Mouse (Mus musculus) cerebellum, adult 11-12 months (tissue): ENCODE measurements around the gene Thap11.
A peak's percentile ranks its signal among the peaks of the same experiment; 100 is the strongest.
"Not testable (repeated sequence)": the region's sequence is repeated elsewhere in the genome, so short reads cannot be mapped to it uniquely, and the experiment has no call there.

ENCODE experiments used
- DNase-seq: peaks from one replicate; pipeline ENCODE4 v3.0.0; 2022

Thap11 gene

GRCm38 (mm10) chr8:105854715-105855216 lies at the start of gene Thap11:
Gene Thap11, plus strand, starts transcription at chr8:105855132.
- DNase-seq: peak; percentile 87

GRCm38 (mm10) chr8:105805346-105805745 lies 49.6 kb upstream of the Thap11 start:
- DNase-seq: no peak

DNA sequence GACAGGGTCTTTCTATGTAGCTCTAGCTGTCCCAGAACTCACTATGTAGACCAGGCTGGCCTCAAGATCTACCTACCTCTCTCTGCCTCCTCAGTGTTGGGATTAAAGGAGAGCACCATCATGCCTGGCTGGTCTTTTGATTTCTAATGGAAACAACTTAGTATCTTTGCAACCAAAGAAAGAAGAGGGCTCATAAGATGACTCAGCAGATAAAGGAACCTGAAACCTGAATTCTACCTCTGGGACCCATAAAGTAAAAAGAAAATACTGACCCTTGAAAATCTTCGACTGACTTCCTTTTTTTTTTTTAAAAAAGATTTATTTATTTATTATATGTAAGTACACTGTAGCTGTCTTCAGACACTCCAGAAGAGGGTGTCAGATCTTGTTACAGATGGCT lies 49.0 kb upstream of the Thap11 start:
- DNase-seq: no peak

GRCm38 (mm10) chr8:105807766-105808165 lies 47.2 kb upstream of the Thap11 start:
- no peak for DNase-seq

DNA sequence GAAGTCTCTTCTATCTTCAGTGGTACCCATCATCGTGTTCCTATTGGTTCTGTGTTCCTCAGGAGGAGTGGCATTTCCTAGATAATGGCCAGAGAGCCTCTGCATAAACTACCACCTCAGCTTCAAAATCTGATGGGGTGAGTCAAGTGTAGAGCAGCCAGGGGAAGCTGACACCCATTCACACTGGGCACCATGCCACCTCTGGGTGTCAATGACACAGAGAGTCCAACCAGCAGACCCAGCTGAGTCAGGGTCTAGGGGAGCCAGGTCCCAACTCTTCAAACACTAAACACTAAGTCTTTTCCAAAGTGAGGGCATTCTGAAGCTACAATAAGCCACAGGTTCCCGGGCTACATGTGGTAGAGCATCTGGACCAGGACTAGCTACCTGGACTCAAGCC lies 46.5 kb upstream of the Thap11 start:
- DNase-seq: no peak

GRCm38 (mm10) chr8:105810245-105810786 lies 44.6 kb upstream of the Thap11 start:
- no peak for DNase-seq

GRCm38 (mm10) chr8:105811061-105811460 lies 43.9 kb upstream of the Thap11 start:
- no peak for DNase-seq

DNA sequence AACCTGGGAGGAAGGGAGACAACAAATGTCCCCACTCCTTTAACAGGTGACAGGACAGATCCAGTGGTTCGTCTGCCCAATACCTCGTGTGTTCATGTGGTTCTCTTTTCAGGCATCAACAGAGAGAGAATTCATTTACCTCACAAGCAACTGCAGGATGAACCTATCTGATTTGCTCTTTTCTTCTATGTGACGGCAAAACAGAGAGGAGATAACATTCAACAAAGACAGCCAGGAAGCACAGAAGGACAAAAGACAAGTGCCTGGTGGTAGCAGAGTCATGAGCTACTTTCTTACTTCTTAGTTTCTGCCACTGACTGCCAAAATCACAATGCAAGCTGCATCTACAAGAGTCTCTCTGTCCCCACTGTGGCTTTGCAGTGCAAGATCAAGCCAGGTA lies 43.4 kb upstream of the Thap11 start:
- no peak for DNase-seq

GRCm38 (mm10) chr8:105812511-105812910 lies 42.4 kb upstream of the Thap11 start:
- no peak for DNase-seq

DNA sequence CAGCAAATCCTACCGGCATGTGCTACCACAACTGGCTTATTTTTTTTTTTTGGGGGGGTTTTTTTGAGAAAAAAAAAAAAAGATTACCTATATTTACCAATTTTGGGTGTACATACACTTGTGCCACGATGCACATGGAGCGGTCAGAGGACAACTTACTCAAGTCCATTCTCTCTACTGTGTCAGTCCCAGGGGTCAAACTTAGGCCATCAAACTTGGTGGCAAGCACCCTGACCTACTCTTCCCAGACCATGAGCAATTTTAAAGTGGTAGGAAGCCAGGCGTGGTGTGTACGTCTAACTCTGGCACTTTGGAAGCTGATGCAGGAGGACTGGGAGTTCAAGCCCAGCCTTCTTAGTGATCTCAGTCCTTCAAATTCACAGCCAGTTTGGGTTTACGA lies 41.7 kb upstream of the Thap11 start:
- no peak for DNase-seq

DNA sequence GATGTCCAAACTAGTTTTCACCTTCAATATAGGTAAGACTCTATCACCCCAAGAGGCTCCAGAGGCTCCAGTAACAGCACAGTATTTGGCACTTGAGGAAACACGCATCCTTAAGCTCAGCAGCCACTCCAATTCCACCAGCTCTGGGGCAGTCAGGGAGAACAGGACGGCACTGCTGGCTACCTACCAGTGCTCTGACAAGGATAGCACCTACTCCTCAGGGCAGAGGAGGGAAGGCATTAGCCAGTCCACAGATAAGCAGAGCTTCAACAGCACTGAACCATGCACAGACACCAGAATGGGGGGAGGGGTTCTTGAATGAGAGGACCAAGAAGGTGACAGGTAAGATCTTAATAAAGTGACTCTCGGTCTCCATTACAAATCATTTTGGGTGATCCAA lies 35.3 kb upstream of the Thap11 start:
- no peak for DNase-seq

GRCm38 (mm10) chr8:105820925-105821324 lies 34.0 kb upstream of the Thap11 start:
- DNase-seq: no peak

- no peak for DNase-seq
Observed at GRCm38 (mm10) chr8:105825506-105825905, 29.4 kb upstream of the Thap11 start.

DNA sequence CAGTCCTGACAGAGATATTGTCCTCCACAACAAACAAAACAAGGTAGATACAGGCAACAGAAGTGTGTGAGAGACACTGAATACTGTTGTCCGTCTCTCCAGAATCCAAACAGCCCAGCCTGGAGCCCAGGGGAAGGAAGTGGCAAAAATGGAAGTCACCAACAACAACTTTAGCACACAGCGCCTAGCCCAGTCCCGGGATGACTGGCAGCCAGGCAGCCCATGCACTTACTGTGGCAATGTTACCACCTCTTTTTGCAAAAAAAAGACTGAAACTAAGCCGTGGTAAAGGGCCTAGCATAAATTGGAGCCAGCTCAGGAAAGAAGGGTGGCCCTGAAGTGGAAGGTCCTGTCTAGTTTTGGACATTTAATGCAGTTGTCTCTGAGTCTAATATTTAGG lies 28.6 kb upstream of the Thap11 start:
- no peak for DNase-seq

DNA sequence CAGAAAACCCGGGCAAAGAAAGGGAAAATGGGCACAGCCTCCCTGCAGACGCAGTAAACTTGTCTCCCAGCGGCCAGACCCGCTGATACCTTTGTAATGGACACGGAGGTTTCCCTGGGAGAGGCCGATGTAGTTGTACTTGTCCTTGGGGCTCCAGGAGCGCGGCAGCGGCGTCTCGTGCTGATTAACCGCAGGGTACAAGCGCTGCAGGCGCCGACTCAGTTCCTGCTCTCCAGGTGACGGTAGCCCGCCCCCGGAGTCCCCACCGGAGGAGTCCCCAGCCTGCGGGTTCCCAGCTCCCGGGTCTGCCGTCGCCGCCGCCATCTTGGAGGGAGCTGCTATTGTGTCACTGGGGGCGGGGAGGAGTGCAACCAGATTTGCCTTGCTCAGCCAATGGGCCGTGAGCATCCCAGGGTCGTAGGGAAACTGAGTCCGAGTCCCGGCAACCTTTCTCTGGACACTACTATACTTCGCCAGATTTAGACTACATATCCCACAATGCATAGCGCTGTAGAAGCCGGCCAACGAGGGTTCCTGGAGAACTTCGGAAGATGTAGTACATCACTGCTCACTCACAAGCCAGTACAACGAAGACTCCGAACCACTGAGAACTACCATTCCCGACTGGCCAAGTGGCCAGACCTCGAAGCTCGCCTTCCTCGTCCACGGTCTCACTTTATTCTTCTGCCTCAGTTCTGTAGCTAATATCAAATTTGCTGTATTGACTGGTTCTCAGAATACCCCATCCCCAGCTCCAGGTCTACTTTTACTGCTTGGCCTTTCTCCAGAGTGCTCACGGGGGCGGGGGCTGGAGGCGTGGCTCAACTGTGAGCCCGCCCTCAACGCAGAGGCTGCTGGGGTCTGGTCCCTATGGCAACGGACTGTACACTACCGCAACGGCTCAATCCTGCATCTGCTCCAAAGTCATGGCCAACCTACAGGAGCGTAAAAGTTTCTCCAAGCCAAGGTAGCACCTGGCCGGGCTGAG lies 27.8 kb upstream of the Thap11 start, which contains the start of the genes Ranbp10 and Tsnaxip1:
Gene Ranbp10, minus strand, starts transcription at position 490 of the 988 bp plus-strand sequence.
Gene Tsnaxip1, plus strand, starts transcription at position 871 of the 988 bp plus-strand sequence.
- DNase-seq: peak; percentile 98

DNA sequence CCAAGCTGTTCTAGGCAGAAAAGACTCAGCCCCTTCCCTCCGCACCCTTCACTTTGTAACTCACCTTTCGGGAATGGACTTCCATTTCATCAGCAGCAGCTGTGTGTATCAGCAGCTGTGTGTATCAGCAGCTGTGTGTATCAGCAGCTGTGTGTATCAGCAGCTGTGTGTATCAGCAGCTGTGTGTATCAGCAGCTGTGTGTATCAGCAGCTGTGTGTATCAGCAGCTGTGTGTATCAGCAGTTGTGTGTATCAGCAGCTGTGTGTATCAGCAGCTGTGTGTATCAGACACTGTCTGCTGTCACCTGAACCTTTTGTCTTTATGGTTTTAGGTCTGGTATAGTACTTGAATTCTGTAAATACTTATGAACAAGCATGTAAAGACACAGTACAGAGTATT lies 21.2 kb upstream of the Thap11 start:
- not testable (repeated sequence) for DNase-seq

- no peak for DNase-seq
Observed at GRCm38 (mm10) chr8:105835318-105835717, 19.6 kb upstream of the Thap11 start.

DNA sequence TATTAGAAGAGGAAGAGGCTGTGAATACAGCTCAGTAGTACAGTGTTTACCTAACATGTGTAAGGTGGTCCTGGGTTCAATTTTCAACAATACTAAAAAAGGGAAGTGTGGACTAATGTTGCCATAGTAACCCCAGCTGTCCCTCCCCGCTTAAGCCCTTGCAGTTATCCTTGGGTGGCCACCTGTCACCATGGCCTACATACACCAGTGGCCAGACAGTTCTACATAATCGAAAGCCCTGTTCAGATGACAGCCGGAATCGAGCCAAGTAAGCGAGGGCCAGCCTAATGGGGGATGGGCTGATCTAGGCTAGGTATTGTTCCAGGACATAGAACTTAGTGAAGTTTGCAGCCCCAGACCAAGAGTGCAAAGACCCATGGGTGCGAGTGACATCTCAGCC lies 17.9 kb upstream of the Thap11 start:
- peak; percentile 28 for DNase-seq

DNA sequence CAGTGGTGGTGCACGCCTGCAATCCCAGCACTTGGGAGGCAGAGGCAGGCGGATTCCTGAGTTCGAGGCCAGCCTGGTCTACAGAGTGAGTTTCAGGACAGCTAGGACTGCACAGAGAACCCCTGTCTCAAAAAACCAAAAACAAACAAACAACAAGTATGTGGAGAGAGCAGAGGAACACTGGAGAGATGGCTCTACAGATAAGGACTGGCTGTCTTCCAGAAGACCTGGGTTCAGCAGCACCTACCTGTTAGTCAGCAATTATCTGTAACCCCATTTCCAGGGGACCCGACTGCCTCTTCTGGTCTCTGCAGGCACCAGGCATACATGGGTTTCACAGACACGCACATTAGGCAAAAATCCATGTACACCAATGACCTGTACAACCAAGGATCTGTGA lies 15.7 kb upstream of the Thap11 start:
- no peak for DNase-seq

GRCm38 (mm10) chr8:105846678-105847077 lies 8.3 kb upstream of the Thap11 start:
- no peak for DNase-seq

GRCm38 (mm10) chr8:105850014-105850413 lies 4.9 kb upstream of the Thap11 start:
- no peak for DNase-seq

DNA sequence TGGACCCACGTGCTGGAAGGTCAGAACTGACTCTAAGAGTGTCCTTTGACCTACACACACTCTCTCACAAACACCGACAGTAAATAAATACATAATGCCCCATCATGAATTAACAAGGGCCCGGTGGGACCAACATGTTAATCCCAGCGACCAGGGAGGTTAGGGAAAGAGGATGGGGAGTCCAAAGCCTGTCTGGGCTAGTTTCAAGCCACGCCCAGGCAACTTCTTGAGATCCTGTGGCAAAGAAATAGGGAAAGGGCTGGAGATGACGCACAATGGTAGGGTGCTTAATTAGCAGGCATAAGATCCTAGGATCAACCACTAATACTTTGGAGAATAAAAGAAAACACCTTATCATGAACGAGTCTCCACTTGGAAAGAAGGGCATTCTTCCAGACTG lies 4.3 kb upstream of the Thap11 start:
- DNase-seq: no peak

DNA sequence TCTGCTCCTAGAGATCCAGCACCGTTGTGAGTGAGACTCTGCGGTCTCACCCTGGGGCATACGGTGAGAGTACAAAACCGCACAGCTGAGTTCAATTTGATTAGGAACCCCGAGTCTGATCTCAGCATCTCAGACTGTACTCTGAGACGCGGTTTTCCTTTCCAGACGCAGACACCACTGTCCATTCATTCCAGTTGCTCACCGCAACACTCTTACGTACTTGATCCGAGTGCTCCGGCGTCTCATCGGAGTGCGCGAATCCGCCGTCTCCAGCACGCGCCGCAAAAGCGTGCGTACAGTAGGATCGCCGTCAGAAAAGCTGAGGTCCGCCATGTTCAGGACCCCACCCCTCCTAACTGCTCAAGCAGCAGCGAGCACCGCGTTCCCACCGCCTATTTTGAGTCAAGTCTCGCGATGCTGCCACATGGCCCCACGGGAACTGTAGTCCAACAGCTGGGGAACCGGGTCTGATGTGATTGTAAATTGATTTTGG lies 3.2 kb upstream of the Thap11 start:
- DNase-seq: peak; percentile 80
